Mouse (Mus musculus): ENCODE measurements around the gene Avil.
A peak's percentile ranks its signal among the peaks of the same experiment; 100 is the strongest.

Gene Avil

DNA sequence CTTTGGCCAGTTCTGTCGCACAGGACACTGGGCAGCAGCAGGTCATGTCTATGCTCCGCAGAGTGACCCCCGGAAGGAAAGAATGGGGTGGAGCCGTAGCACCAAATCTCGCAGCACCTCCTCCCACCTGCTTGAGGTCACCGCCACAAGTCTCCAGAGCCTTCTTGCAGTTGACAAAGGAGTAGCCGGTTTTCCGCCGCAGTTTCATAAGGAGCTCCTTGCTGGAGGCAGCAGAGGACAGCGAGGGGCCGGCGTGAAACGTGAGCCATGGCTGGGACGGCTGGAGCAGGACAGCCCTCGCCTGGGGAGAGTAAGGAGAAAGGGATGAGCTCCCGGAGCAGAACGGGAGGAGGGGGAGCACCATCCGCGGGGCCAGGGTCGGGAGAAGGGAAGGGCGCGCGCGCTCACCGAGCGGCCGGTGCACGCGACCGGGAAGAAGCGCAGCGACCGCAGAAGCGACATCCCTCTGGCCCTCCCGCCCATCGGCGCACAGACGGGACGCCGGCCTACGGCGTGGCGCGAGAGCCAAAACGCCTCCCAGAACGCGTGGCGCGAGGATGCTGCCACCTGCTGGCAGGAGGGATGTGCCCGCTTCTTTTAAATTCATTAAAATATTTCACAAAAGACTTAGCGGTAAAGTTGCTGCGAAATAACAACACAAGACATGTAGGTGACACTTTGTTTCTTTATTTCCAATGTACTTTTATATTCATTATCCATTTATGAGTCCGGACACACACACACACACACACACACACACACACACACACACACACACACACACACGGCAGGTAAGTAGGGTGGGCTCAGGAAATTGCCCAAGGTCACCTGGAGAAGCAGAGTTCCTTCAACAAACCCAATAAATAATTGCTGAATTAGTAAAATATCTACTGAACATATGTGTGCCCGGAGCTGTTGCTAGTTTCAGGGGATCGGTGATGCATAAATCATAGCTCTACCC lies 30.1 kb downstream of the Avil start, which contains the start of gene Tsfm:
Gene Tsfm, minus strand, starts transcription at position 505 of the 961 bp plus-strand sequence.
- DNase-seq = peak; percentile 89 to 97

GRCm38 (mm10) chr10:127033301-127033741 lies 32.8 kb downstream of the Avil start:
- no peak for DNase-seq

DNA sequence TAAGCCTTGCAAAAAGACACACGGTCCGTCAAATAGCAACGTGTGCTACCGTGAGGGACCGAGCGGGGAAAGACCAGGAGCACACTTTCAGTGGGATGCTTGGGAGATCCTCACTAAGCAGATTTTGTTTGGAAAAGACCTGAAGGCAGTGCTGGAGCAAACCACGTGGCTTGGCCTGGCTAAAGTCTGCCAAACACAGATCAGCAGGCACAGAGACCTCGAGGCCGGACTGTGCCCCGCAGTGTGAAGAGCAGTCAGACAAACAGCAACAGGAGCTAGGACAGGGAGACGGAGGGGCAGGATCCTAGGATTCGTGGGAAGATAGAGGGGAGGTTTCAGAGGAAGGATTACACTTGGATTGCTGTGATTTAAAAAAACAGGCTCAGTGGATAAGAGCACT lies 35.8 kb downstream of the Avil start:
- no peak for DNase-seq

GRCm38 (mm10) chr10:127037641-127038040 lies 37.1 kb downstream of the Avil start:
- no peak for DNase-seq

DNA sequence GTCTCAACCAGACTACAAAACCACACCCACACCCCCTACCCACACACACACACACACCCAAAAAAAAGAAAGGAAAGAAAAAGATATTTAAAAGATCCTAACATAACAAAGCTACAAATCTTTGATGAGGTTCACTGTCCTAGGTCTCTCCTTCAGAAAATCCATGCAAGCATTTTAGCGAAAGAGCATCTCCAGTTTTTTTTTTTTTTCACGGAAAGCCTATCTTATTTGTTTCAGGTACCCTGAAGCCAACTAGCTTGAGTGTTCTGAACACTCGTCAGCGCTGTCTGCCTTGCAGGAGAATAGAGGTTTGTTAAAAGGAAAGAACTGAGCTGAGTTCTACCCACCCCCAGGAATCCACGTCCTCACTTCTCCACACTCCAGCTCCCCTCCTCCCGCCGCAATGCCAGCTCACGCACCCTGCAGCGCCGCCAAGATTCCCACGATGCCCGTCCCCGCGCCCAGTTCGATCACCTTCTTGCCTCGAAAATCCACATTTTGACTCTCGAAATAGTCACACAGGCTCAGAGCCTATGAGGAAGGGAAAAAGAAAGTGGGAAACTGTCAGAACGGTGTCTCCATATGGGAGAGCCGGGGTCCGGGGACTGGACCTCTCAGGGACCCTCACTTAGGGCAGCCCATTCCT lies 40.2 kb downstream of the Avil start:
- DNase-seq = peak; percentile 34 to 38

GRCm38 (mm10) chr10:127041274-127041766 lies 40.8 kb downstream of the Avil start, which contains the start of the genes Mettl1 and Eef1akmt3:
Gene Mettl1, plus strand, starts transcription at chr10:127041414.
Gene Eef1akmt3, minus strand, starts transcription at chr10:127041513.
- peak in 1 of 2 experiments; percentile 49 for DNase-seq

GRCm38 (mm10) chr10:127041774-127042338 lies 41.3 kb downstream of the Avil start:
- peak; percentile 82 to 92 for DNase-seq

DNA sequence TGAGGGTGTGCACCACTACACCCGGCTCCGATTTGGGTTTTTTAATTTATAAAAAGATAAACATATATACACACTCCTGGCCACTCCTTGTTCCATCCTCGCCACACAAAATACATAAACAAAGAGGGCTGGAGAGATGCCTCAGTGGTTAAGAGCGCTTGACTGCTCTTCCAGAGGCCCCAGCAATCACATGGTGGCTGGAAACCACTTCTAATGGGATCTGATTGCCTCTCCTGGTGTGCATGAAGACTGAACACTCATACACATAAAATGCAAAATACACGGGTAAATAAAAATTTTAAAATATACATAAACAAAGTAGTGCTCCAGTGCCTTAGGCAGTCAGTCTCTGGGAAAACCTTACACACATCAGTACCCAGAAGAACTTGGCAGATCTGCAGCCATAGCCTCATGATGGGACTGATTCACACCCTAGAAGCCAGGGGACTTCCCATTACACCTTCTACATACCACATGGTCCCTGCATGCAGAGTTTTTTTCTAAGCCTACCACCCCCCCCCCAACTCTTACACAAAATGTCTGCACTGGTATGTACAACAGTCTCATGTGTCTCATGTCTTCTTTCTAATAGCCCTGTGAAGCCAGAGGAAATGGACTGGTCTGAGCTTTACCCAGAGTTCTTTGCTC lies 42.1 kb downstream of the Avil start:
- no peak for DNase-seq

GRCm38 (mm10) chr10:127043187-127043586 lies 42.7 kb downstream of the Avil start:
- no peak for DNase-seq

DNA sequence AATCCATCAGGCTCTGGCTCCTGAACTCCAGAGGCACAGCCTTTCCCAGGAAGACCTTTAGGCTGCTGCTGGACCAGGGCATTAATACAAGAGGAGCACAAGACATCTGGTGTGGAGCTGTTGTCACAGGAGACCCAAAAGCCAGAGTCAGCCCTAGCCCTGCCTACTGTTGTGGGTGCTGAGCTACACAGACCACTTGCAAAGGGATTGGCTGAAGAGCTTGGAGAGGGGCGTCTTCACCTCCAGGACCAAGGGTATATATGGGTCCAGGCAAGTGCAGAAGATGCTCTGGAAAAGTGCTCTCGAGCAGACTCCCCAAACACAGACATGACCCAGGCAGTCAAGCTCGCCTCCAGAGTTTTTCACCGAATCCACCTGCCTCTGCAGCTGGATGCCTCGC lies 47.4 kb downstream of the Avil start, which contains the start of gene Cyp27b1:
Gene Cyp27b1, plus strand, starts transcription at position 297 of the 400 bp plus-strand sequence.
- DNase-seq = no peak

DNA sequence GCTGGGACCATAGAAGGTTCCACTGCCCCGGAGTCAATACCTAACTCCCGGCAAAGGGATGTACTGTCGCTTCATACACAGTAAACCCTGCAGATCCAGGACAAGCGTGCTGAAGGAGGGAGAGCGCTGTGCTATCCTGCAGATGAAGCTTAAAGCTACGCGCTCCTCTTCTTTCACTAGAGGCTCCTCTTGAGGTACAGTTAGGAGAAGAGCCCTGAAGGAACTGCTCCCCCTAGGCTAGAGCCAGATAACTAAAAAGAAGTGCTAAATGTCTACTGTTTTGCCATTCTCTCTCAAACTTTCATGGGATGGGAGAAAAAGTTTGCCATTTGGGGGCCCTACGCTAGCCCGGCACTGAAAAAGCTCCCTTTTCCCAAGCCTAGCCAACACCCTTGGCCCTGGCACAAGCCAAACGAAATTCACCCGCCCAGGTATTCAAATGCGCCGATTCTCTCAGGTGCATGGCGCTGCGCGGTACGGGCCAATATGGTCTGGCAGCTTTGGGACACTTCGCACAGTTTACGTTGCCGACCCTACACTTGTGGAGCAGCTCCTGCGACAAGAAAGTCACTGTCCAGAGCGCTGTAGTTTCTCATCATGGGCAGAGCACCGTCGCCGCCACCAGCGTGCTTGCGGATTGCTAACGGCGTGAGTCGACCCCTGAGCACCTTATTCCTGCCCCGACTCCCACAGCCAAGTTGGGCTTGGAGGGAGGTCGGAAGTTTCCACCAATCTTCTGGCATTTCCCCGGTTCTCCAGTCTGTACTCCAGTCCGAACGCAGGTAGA lies 48.3 kb downstream of the Avil start:
- DNase-seq = no peak

GRCm38 (mm10) chr10:127049395-127050118 lies 49.0 kb downstream of the Avil start:
- no peak for DNase-seq

DNA sequence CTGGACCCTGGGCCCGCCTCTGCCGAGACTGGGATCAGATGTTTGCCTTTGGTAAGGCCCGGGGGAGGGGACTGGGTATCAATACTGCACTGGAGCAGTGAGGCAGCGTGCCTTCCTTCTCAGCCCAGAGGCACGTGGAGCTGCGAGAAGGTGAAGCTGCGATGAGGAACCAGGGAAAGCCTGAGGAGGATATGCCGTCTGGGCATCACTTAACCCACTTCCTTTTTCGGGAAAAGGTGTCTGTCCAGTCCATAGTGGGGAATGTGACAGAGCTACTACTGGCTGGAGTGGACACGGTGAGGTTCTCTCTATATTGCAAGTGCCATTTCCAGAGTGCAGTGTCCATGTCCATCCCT lies 49.6 kb downstream of the Avil start:
- DNase-seq = no peak

- DNase-seq = no peak
These were observed 54.1 kb downstream of the Avil start for GRCm38 (mm10) chr10:127054646-127055045.

DNA sequence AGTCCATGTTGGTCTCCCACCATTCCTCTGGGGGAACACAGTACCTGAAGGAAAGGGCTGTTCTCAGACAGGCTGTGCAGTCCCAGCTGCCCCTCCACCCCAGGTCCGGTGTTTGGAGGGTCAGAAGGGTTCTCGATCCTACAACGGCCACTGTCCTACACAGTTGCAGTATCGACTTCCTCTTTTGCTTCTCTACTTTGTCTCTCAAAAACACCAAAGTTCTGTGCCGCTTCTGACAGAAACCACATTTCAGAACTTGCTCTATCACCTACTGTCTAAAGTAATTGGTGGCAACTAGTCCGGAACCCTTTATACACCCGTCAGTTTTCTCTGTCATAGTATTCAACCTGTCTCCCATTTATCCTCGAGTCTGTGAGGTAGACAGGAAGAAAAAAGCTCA lies 54.9 kb downstream of the Avil start:
- no peak for DNase-seq

DNA sequence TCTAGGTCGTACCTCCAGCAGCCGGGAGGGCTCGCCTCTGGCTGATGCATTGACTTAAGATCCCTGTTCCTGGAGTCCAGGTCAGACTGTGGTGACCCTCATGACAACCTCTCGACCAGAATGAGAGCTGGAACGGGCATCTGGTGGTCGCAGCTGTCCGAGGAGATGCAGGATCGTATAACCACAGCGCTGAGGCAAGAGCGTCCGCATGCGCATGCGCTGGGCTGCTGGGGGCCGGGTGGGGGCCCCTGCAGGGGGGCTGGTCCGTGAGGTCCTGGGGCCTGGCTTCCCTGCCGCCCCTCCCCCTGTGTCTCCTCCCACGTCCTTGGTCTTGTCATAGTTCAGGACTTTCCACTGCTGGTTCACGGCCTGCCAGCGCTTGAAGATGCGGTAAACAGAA lies 56.0 kb downstream of the Avil start:
- no peak for DNase-seq

DNA sequence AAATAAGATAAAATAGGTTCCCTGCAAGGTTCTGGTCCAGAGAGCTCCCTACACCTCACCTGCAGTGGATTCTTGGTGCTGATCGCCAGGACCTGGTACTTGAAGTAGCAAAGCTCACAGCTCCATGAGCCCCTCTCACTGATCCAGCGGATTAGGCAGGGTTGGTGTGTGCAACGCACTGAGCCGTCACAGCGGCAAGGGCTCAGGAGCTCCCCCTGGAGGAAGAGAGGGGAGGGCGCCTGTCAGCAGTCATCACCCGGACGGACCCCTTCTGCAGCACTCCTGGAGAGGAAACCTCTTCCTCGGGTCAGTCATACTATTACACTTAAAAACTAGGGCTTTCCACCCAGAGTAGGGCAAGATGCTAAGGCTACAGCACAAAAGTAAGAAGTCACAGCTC lies 57.7 kb downstream of the Avil start:
- DNase-seq = peak; percentile 79 to 85

- DNase-seq = peak in 1 of 2 experiments; percentile 35
These were observed 58.2 kb downstream of the Avil start for GRCm38 (mm10) chr10:127058708-127059107.

- DNase-seq = peak; percentile 41 to 60
These were observed 58.9 kb downstream of the Avil start for GRCm38 (mm10) chr10:127059174-127059967.
